Comparison of ENCODE assay signal across 23 mouse cellular contexts in the genomic region with DNA sequence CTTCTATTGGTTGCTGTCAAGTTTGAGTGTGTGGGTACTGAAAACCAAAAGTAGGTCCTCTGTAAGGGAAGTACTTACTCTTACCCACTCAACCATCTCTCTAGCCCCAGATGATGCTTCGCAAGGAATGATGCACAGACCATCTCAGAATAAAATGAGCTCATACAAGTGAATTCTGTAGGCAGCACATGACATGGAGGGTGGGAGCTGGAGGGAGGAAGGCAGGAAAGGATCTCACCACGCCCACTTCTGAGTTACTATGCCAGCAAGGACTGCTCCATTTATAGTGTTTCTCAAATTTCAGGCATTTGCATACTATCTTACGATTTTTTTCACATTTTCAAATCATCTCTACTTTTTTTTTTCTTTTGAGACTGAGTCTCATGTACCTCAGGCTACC.
"Had no signal": no experiment of that assay in that cellular context is flagged by ENCODE, and none has a peak within 500 bp of the region (broad histone marks: within the 10 kb centered on the region; RNA-seq: fewer than 3 reads in every experiment).

No protein-coding gene starts in this region.

- H3K9me3 ChIP-seq: limb, embryonic 10.5 days; limb, embryonic 13.5 days; liver, embryonic 12.5 days; liver, embryonic 15.5 days; lung, embryonic 15.5 days; midbrain, embryonic 10.5 days; midbrain, embryonic 13.5 days; neural tube, embryonic 13.5 days had no signal

- H3K4me3 ChIP-seq: left cerebral cortex, adult 2 months; limb, embryonic 10.5 days; limb, embryonic 13.5 days; liver, embryonic 12.5 days; liver, embryonic 15.5 days; lung, embryonic 15.5 days; megakaryocyte, embryonic 14.5 days; midbrain, embryonic 10.5 days; midbrain, embryonic 13.5 days; myocyte; neural tube, embryonic 13.5 days had no signal

- H3K27me3 ChIP-seq: limb, embryonic 13.5 days; liver, embryonic 12.5 days; liver, embryonic 15.5 days; lung, embryonic 15.5 days; megakaryocyte, embryonic 14.5 days; midbrain, embryonic 13.5 days; neural tube, embryonic 13.5 days had no signal

- ATAC-seq: intestine, embryonic 16.5 days; liver, embryonic 12.5 days; midbrain, embryonic 13.5 days; midbrain, embryonic 16.5 days had no signal

- DNase-seq: kidney, adult 18-20 months; kidney, adult 9 months; kidney, postnatal 14 days; kidney, postnatal 4 days; liver; lung, adult 18-20 months; lung, postnatal 10 days; lung, postnatal 36 days; thymus, postnatal 25 days had no signal

- H3K9ac ChIP-seq: limb, embryonic 13.5 days; liver, embryonic 12.5 days; liver, embryonic 15.5 days; lung, embryonic 15.5 days; midbrain, embryonic 13.5 days; neural tube, embryonic 13.5 days had no signal

- H3K4me2 ChIP-seq: limb, embryonic 13.5 days; liver, embryonic 12.5 days; liver, embryonic 15.5 days; lung, embryonic 15.5 days; midbrain, embryonic 13.5 days; neural tube, embryonic 13.5 days had no signal

- H3K36me3 ChIP-seq: limb, embryonic 10.5 days; limb, embryonic 13.5 days; liver, embryonic 12.5 days; liver, embryonic 15.5 days; lung, embryonic 15.5 days; midbrain, embryonic 10.5 days; midbrain, embryonic 13.5 days; neural tube, embryonic 13.5 days had no signal

- H3K4me1 ChIP-seq: limb, embryonic 10.5 days; limb, embryonic 13.5 days; liver, embryonic 12.5 days; liver, embryonic 15.5 days; lung, embryonic 15.5 days; megakaryocyte, embryonic 14.5 days; midbrain, embryonic 10.5 days; midbrain, embryonic 13.5 days; neural tube, embryonic 13.5 days had no signal

- H3K27ac ChIP-seq: left cerebral cortex, adult 2 months; limb, embryonic 10.5 days; limb, embryonic 13.5 days; liver, embryonic 12.5 days; liver, embryonic 15.5 days; lung, embryonic 15.5 days; midbrain, embryonic 10.5 days; midbrain, embryonic 13.5 days; neural tube, embryonic 13.5 days; stomach, postnatal 0 days had no signal
